Mouse (Mus musculus) splenic B cell, adult 2 months (primary cell): ENCODE measurements around the gene Myo3b.

Experiments
- DNase-seq: peaks from one replicate; pipeline ENCODE4 v3.0.0-alpha.2; 2011; ENCODE audit warnings: low read depth, low spot score
- H3K27me3 ChIP-seq: 2 replicates; pipeline ENCODE4 v1.6.1; 2012; ENCODE audit warnings: mild to moderate bottlenecking, low read length, moderate library complexity, mixed read lengths; ENCODE audit not compliant: control insufficient read depth, poor library complexity, insufficient read depth, severe bottlenecking
- H3K36me3 ChIP-seq: 2 replicates; pipeline ENCODE4 v1.6.1; 2012; ENCODE audit warnings: mild to moderate bottlenecking, low read length, moderate library complexity, mixed read lengths; ENCODE audit not compliant: control insufficient read depth, poor library complexity, insufficient read depth, severe bottlenecking

The Myo3b gene

DNA sequence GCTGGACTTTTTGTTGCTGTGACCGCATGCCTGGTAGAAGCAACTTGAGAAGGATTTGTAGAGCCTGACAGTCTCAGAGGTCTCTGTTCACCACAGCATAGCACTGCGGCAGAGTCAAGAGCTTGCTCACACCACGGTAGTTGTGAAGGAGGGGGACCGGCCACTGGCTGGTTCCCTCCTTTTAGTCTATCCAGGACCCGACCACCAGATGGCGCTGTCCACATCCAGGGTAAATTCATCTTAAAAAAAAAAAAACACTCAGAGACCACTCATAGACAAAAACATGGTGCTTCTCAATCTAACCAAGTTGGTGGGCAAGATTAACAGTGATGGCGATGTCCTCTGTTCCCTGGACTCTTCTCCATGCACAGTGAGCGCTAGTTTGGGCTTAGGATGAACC lies 1.7 kb upstream of the Myo3b start:
- DNase-seq = peak; percentile 80
- H3K36me3 ChIP-seq = no peaks in the 10 kb centered on the region
- H3K27me3 ChIP-seq = no peaks in the 10 kb centered on the region

DNA sequence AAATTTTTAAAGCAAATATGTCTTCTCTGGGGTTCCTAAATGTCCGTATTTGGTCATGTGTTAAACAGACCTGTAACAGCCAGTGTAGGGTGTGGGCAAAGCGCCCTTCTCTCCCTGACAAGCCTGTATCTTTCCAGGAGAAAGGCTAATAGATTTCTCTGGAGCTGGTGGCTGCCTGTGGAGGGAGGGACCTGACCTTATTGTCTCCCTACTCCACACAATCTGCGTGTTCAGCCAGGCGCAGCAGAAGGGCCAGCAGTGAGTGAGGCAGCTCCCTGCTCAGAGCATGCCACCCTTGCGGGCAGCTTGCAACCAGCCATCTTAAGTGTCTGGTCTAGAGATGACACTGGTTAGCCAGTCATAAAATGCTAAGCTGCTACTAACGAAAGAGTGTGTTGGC lies 5.5 kb downstream of the Myo3b start:
- no peak for DNase-seq
- H3K36me3 ChIP-seq = no peaks in the 10 kb centered on the region
- no peaks in the 10 kb centered on the region for H3K27me3 ChIP-seq

DNA sequence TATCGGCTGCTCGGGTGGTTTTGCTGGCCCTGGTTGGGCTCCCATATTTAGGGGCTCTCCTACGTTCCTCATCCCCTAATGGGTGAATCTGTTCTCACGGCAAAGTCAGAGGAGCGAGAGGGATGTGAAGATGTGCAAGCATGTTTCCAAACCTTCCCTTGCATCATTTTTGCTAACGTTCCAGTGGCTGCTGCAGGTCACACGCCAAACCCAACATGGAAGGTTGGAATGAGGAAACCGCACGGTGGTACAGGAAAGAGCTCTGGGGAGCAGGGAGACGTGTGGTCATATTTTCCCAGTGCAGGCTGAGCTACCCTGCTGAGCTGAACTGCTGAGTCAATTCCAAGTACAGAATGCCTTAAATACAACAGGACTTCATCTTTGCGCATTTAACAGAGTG lies 8.9 kb downstream of the Myo3b start:
- Histone ChIP-seq H3K36me3 (no peaks in the 10 kb centered on the region), H3K27me3 (no peaks in the 10 kb centered on the region)
- no peak for DNase-seq

DNA sequence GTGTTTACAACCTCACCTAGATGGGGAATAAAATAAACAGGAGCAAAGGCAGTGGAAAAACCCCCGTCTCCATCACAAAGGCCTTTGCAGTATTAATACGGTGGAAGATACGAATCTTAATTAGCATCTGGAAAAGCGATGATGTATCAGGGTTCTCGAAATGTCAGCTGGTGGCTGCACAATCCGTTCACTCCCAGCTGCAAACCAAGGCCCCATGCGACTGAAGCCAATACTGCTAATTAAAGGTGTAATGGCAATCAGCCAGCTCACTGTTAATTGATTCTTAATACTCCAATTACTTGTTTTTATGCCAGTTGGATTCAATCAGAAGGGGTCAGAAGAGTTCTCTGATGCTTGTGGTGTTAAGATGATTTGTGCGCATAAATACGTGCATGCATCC lies 14.9 kb downstream of the Myo3b start:
- no peaks in the 10 kb centered on the region for H3K27me3 ChIP-seq
- no peak for DNase-seq
- H3K36me3 ChIP-seq = no peaks in the 10 kb centered on the region

DNA sequence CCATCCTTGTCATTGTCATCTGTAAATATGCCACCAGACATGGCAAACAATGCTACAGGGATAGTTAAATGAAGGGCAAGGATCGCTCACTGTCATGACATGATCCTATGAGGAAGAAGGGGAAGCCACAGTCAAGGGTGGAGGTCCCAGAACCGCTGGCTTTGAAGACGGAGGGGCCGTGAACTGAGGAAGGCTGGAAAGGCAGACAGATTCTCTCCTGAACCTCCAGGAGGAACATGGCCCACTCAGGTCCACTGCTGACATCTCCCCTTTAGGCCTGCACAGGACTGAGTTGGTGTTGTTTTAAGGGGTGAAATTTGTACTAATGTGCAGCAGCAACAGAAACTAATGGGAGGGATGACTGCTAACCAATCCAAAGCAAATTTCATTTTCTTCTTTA lies 19.3 kb downstream of the Myo3b start:
- no peaks in the 10 kb centered on the region for H3K27me3 ChIP-seq
- no peak for DNase-seq
- no peaks in the 10 kb centered on the region for H3K36me3 ChIP-seq

DNA sequence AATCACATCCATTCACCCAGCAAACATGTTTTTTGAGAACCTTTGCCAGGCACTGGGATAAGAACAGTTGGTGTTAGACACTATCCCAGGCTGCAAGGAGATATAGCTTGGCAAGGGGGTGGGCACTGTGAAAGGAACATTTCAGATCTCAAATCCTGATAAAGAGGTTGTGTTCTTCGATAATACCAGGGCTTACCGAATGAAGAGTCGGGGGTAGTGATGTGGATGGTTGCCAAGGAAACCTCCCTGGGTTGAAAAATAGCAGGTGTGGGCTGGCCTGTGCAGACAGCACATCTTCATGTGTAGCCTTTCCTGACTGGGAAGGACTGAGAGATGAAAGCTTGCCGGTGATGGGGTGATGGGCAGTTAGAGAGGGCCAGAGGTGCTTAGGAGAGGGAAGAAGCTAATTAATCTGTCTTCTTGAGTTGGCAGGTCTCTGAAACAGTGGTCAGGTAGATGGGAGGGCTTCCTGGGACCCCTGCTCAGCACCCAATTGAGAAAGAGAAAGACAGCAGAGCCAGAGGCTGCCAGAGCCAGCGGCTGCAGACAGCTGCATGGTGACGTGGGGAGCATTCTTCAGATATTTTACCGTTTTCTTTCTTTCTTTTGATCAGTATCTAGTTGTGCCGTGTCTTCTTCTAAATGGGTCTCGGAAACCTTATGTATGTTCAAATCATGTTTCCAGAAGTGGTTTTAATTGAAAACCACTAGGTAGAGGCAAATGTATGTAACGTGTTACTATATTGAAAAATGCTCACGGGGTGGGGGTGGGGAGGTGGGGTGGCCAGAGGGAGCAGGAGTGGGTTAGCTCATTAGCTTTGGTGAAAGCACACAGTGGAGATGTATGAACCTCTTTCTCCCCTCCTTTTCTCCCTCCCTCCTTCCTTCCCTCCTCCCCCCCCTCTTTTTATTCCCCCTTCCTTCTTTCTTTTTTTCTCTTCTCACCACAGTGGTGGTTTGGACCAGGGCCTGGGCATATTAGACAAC lies 21.7 kb downstream of the Myo3b start:
- H3K36me3 ChIP-seq = no peaks in the 10 kb centered on the region
- no peak for DNase-seq
- no peaks in the 10 kb centered on the region for H3K27me3 ChIP-seq

DNA sequence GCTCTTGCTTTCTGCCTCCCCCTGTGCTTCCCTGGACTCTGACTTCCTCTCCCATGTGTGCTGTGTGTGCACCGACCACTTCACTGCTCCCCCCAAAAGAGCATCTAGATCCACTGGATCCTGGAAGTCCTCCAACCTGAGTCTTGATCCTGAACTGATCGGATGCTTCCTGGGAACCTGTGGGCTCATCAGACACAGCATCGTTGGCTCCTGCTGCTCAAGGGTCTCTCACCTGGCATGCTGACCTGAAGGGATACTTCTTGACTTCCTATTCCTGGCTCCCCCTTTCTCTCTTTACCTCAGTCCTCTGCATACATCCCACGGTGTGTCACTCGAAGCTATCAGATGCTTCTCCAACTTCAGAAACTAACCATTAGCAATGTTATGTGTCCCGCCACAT lies 26.2 kb downstream of the Myo3b start:
- H3K27me3 ChIP-seq = no peaks in the 10 kb centered on the region
- H3K36me3 ChIP-seq = no peaks in the 10 kb centered on the region
- no peak for DNase-seq

DNA sequence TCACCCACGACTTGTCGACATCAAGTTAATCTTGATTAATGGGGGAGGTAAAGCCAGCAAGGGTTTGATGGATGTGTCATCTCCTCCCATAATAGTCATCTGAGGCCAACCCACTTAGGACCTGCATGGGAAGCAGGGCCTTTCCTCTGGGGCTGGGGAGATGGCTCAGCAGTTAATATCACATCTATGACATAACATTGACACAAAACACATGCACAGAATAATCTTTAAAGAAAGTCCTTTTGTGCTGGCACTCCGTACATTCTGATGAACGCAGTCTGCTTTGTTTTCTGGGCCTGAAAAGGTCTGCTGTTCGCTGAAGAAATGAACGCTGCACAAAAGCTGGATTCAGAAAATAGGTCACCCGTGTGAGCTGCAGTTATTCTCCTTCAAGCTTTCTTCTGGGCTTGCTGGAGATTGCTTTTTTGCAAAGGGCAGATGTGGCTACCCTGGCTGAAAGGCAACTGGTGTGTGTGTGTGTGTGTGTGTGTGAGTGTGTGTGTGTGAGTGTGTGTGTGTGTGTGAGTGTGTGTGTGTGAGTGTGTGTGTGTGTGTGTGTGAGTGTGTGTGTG lies 26.9 kb downstream of the Myo3b start:
- no peak for DNase-seq
- no peaks in the 10 kb centered on the region for H3K36me3 ChIP-seq
- no peaks in the 10 kb centered on the region for H3K27me3 ChIP-seq

DNA sequence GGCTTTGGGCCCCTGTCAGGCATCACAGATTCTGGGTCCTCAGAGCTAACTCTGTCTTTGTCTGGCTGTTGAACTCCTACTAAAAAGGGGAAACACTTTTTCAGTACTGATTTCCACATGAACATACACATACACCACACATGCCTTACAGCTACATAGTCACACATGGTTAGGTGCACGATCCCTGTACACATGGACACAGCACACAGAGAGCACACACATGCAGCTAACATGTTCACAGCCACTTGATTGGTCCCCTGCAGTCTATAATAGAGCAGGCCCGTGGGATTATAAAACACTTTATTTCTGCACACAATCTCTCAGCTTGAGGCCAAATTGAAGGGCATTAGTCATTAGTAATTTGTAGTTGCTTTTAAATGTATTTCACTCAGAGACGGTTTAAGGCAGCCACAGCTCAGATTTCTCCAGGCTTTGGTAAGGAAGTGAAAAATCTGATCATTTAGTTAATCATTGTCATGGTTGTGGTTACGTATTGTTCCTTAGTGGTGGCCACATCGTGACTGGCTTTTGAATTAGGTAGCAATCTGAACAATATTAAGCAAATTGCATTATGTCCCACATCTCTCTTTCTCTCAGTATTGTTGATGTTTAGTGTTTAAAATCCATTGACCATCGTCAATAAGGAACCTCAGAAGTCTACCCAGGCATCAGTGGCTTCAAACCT lies 27.6 kb downstream of the Myo3b start:
- H3K36me3 ChIP-seq = no peaks in the 10 kb centered on the region
- no peak for DNase-seq
- H3K27me3 ChIP-seq = no peaks in the 10 kb centered on the region

DNA sequence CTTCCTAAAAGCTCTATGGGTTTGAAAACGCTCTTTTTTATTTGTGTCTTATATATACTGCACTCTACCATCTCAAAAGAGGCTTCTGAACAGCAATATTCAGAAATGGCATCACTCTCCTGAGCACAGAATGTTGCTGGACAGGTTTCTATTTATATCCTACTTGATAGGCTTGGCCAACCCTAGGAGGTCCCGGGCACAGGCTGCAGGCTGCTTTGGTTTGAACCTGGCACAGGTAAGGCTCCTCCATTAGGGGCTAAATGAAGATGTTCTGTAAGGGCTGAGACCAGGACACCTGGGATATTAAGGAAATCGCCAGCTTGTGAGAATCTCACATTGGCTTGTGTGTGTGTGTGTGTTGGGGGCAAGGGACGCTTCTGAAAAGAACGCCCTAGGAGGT lies 30.9 kb downstream of the Myo3b start:
- no peaks in the 10 kb centered on the region for H3K36me3 ChIP-seq
- no peak for DNase-seq
- H3K27me3 ChIP-seq = no peaks in the 10 kb centered on the region

DNA sequence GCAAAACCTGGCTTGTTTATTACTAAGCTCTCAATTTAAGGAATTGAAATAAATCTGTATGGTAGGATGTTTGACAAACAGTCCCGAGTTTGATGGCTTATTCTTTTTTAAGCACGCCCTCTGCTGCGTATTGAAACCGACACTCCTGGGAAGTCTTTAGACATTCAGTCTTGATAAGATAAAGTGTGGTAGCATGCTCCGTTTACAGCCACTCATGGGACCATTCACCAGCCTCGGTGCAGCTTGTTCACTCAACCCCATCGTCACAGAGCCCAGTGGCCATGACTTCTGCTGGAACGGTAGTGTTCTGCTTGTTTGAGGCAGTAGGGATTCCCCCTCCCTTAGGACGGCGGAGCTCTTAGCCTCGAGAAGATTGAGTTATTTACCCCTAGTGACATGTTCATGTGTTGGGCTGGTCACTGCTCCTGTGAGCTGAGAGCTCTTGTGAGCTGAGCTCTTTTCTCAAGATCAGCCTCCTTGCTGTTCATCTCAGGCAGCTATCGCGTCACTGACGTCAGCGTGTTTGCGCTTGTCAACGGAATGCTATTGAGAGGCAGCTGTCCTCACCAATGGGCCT lies 44.6 kb downstream of the Myo3b start:
- Histone ChIP-seq H3K27me3 (no peaks in the 10 kb centered on the region; the same call in 1 of the 2 replicates), H3K36me3 (no peaks in the 10 kb centered on the region)
- DNase-seq = peak; percentile 18

DNA sequence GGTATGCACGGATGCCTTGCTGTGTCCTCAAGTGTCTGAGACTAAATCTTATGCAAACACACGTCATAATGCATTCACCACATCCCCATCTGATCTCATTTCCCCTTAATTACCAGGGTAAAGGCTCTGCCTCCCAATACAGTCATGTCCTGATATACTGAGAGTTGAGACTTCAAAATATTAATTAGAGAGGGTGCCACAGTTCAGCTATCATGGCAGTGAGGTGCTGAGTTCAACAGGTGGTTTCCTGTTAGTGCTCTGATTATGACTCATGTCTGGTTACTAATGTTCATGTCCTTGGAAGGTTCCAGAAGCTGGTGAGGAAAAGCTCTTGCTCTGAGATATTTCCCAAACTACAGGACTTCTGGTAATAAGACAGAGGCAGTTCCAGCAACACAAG lies 52.3 kb downstream of the Myo3b start:
- DNase-seq = peak; percentile 87
- Histone ChIP-seq H3K27me3 (no peaks in the 10 kb centered on the region), H3K36me3 (no peaks in the 10 kb centered on the region)

DNA sequence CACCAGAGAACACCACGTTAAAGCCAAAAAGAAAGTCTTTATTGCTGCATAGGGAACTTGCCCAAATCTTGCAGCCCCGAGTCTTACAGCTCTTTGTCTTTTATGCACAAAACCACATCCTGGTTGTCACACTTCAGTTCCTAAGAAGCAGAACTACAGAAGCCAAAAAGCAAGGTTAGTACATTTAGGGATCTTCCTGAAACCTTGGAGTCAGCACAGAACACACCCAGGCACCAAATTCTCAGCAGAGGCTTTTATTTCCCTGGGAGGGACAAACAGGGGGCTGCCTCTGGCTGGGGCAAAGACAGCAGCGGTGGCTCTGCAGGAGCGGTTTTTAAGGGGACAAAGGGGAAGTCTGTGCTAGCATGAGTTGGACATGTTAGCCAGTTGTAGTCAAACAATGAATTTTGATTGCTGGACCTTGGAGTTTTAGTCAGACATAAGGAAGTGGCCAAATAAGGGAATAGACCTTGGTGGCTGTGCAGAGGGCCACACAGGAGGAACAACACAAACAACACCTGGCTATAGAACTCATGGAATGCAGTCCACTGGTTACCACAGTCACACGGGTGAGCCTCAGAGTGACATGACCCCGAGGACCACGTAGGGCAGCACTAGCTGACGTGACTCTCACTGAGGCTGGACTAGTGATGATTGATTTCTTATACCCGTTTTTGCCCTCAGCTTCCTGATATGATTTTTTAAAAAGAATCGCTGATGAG lies 53.0 kb downstream of the Myo3b start:
- no peaks in the 10 kb centered on the region for H3K36me3 ChIP-seq
- DNase-seq = peak; percentile 84

DNA sequence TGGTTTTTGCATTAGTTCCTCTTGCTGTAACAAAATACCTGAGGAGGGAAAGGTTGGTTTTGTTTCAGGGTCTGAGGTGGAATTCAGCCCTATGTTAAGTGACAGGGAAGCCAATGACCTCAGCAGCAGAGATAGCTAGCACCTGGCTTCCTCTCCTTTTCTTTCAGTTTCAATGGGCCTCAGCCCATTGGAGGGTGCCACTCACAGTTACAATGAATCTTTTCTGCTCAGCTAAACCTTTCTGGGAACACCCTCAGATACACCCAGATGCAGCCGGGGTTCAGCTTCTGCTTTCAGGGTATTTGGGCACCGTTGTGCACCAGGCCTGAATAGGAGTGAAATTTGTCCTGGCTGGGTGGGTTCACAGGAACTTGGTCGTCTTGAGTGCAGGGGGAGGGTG lies 53.7 kb downstream of the Myo3b start:
- H3K27me3 ChIP-seq = no peaks in the 10 kb centered on the region
- DNase-seq = peak; percentile 83
- H3K36me3 ChIP-seq = no peaks in the 10 kb centered on the region

More for the DNA sequence above, 53.0 kb downstream of the Myo3b start:
- no peaks in the 10 kb centered on the region for H3K27me3 ChIP-seq
